22 mouse cellular contexts compared by ENCODE assay signal in genomic region chr14:101565661-101566060, GRCm38 (mm10).
"Had no signal": no experiment of that assay in that cellular context is flagged by ENCODE, and none has a peak within 500 bp of the region (broad histone marks: within the 10 kb centered on the region; RNA-seq: fewer than 3 reads in every experiment).

No protein-coding gene starts in this region.

- H3K4me3 ChIP-seq: limb, embryonic 13.5 days; liver, embryonic 13.5 days; megakaryocyte, embryonic 14.5 days; midbrain, embryonic 10.5 days; midbrain, embryonic 13.5 days; neural tube, embryonic 12.5 days; neural tube, embryonic 15.5 days; stomach, embryonic 15.5 days had no signal

- DNase-seq: kidney, adult 2 months; kidney, postnatal 14 days; kidney, postnatal 4 days; left cerebral cortex, postnatal 4 days; liver, embryonic 13.5 days; lung, adult 2 months; lung, postnatal 10 days; lung, postnatal 36 days; right cerebral cortex, adult 18-20 months; right cerebral cortex, postnatal 14 days; right cerebral cortex, postnatal 4 days; spleen, adult 18-20 months; thymus, postnatal 25 days had no signal

- H3K4me1 ChIP-seq: liver, embryonic 13.5 days; midbrain, embryonic 10.5 days; neural tube, embryonic 12.5 days; stomach, embryonic 15.5 days had no signal

- H3K27ac ChIP-seq: limb, embryonic 13.5 days; liver, embryonic 13.5 days; midbrain, embryonic 10.5 days; midbrain, embryonic 13.5 days; neural tube, embryonic 12.5 days; neural tube, embryonic 15.5 days; stomach, embryonic 15.5 days had no signal

- H3K9ac ChIP-seq: limb, embryonic 13.5 days; liver, embryonic 13.5 days; midbrain, embryonic 13.5 days; neural tube, embryonic 12.5 days; neural tube, embryonic 15.5 days; stomach, embryonic 15.5 days had no signal

- H3K9me3 ChIP-seq: limb, embryonic 13.5 days; liver, embryonic 13.5 days; midbrain, embryonic 10.5 days; midbrain, embryonic 13.5 days; neural tube, embryonic 12.5 days; neural tube, embryonic 15.5 days; stomach, embryonic 15.5 days had no signal

- ATAC-seq: intestine, postnatal 0 days; midbrain, embryonic 13.5 days; midbrain, embryonic 16.5 days had no signal

- H3K4me2 ChIP-seq: limb, embryonic 13.5 days; liver, embryonic 13.5 days; midbrain, embryonic 13.5 days; neural tube, embryonic 12.5 days; neural tube, embryonic 15.5 days; stomach, embryonic 15.5 days had no signal

- H3K36me3 ChIP-seq: limb, embryonic 13.5 days; liver, embryonic 13.5 days; midbrain, embryonic 10.5 days; midbrain, embryonic 13.5 days; neural tube, embryonic 12.5 days; neural tube, embryonic 15.5 days; stomach, embryonic 15.5 days had no signal

- H3K27me3 ChIP-seq: limb, embryonic 13.5 days; liver, embryonic 13.5 days; megakaryocyte, embryonic 14.5 days; midbrain, embryonic 13.5 days; neural tube, embryonic 12.5 days; neural tube, embryonic 15.5 days; stomach, embryonic 15.5 days had no signal
